Mouse (Mus musculus) hindbrain, embryonic 16.5 days (tissue): ENCODE data around the gene Rpap2. TPM values are rescaled to one million over a fixed set of nuclear protein-coding genes. Genes with fewer than 3 reads are reported as not detected.

Experiments used
- ATAC-seq: fragments of 200-750 bp; cut with Nextera tagmentation; 2 replicates; pipeline ENCODE4 v1.8.0; 2017; ENCODE audit warnings: moderate TSS enrichment, moderate library complexity
- H3K27ac ChIP-seq: fragments of 300-500 bp; sonication (generic); 2 replicates; pipeline ENCODE4 v1.5.1; 2014; ENCODE audit warnings: low read depth, mild to moderate bottlenecking, control low read depth, low read length, moderate library complexity
- H3K27me3 ChIP-seq: fragments of 300-500 bp; sonication (generic); replicated peaks from 2 replicates; pipeline ENCODE4 v1.6.1; 2014; ENCODE audit warnings: low read length; ENCODE audit not compliant: control insufficient read depth, insufficient read depth
- H3K36me3 ChIP-seq: fragments of 300-500 bp; sonication (generic); 2 replicates; pipeline ENCODE4 v1.6.1; 2014; ENCODE audit warnings: mild to moderate bottlenecking, low read length, moderate library complexity, mixed read lengths; ENCODE audit not compliant: control insufficient read depth, insufficient read depth
- H3K4me1 ChIP-seq: fragments of 300-500 bp; sonication (generic); 2 replicates; pipeline ENCODE4 v1.6.1; 2014; ENCODE audit warnings: low read depth, low read length; ENCODE audit not compliant: control insufficient read depth, insufficient read depth
- H3K4me2 ChIP-seq: fragments of 300-500 bp; sonication (generic); 2 replicates; pipeline ENCODE4 v1.6.1; 2014; ENCODE audit warnings: mild to moderate bottlenecking, low read length, control low read depth, moderate library complexity
- H3K4me3 ChIP-seq: fragments of 300-500 bp; sonication (generic); 2 replicates; pipeline ENCODE4 v1.5.1; 2014; ENCODE audit warnings: mild to moderate bottlenecking, low read length, control low read depth, moderate library complexity
- H3K9ac ChIP-seq: fragments of 300-500 bp; sonication (generic); 2 replicates; pipeline ENCODE4 v1.6.1; 2014; ENCODE audit warnings: low read depth, mild to moderate bottlenecking, control low read depth, low read length, moderate library complexity
- H3K9me3 ChIP-seq: fragments of 300-500 bp; sonication (generic); 2 replicates; pipeline ENCODE4 v1.6.1; 2014; ENCODE audit warnings: mild to moderate bottlenecking, low read length, moderate library complexity; ENCODE audit not compliant: control insufficient read depth
- WGBS: fragments of 180-500 bp; shearing (Covaris S2); extraction: QIAGEN DNeasy Blood & Tissue Kit; methylation state at CpG from one replicate; pipeline ENCODE4 v1.1.7; 2014; 5-methylcytosine and 5-hydroxymethylcytosine counted together
- polyA plus RNA-seq: library from polyadenylated mRNA; unstranded; fragments of >200 nt; fragmentation: Nextera tagmentation; extraction: Ambion mirVana; gene quantifications from 2 replicates; pipeline ENCODE4 v1.2.1, GENCODE M21; 2015

The Rpap2 gene
- polyA plus RNA-seq, 1 experiment from 2014 or later: 23.5 TPM

DNA sequence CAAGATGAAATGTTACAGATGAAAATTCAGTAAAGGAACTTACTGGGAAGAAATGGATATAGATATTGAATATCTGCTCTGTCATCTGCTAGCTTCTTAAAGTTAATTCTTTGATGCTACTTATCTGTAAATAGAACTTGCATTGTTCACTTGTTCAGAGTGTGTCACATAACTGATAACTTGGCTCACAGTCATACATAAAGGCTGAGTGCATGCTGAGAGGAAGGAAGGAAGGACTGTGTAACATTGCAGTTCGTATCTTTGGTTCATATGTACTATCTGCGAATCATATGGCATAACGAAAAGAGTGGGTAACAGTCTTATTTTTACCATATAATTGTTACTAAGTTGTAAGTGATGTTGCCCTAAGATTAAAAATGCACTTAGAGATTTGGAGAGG, 24.2 kb downstream of the Rpap2 start:
- Histone ChIP-seq H3K36me3 (peaks cover 5% of the 10 kb centered on the region; the same call in 1 of the 2 replicates), H3K4me2 (no peak overlapping the region), H3K27ac (no peak overlapping the region), H3K4me3 (no peak overlapping the region), H3K4me1 (no peaks in the 10 kb centered on the region), H3K9me3 (no peaks in the 10 kb centered on the region), H3K27me3 (no peaks in the 10 kb centered on the region), H3K9ac (no peak overlapping the region)
- WGBS: 96% methylated on average over 3 of the region's 3 CpGs
- ATAC-seq: no peak

DNA sequence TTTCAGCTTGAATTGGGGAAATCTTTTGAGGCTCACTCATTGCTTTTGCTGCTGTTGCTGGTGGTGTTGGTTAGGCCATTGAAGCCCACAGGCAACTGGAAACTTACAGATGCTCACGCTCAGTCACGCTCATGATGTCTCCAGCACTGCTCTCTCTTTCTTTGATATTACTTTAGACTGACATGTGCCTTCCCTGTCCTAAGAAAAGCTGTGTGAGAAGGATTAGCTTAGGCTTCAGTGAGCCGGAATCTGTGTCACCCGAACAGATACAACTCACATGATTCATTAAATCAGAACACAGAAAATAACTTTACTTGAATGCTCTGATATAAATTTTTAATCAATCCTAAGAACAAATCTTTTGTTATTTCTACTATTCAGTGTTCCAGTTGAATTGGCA, 36.5 kb downstream of the Rpap2 start:
- Histone ChIP-seq H3K4me1 (no peaks in the 10 kb centered on the region), H3K4me3 (no peak overlapping the region), H3K4me2 (no peak overlapping the region), H3K9ac (no peak overlapping the region), H3K9me3 (no peaks in the 10 kb centered on the region), H3K36me3 (0 out of 2 replicates have a peak, but pooled peaks cover 8% of the 10 kb centered on the region), H3K27me3 (no peaks in the 10 kb centered on the region), H3K27ac (no peak overlapping the region)
- ATAC-seq: no peak
- WGBS: 88% methylated on average over 4 of the region's 4 CpGs

DNA sequence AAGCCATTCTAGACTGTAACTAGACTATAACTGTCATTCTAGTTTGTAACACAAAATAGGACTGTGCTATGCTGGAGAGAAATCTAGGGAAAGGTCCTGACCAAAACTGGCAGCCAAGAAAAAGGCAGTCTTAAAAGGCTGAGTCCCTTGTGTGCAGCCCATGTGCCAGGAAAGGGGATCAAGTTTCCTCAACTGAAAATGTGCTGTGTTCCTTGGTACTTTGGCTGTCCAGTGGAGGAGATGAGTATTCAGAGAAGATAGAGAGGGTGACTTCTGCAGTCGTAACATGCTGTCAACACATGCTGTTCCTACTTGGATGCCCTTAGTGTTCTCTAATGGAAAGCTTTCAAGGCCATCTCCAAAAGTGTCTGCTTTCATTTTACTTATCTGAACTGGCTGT, 39.9 kb downstream of the Rpap2 start:
- no peak overlapping the region for H3K9ac ChIP-seq
- H3K4me3 ChIP-seq: no peak overlapping the region
- no peak overlapping the region for H3K4me2 ChIP-seq
- H3K27me3 ChIP-seq: no peaks in the 10 kb centered on the region
- H3K27ac ChIP-seq: no peak overlapping the region
- no peak for ATAC-seq
- no peaks in the 10 kb centered on the region for H3K9me3 ChIP-seq
- WGBS: 65% methylated on average over 1 of the region's 1 CpGs
- H3K36me3 ChIP-seq: 0 out of 2 replicates have a peak, but pooled peaks cover 2% of the 10 kb centered on the region
- no peaks in the 10 kb centered on the region for H3K4me1 ChIP-seq

DNA sequence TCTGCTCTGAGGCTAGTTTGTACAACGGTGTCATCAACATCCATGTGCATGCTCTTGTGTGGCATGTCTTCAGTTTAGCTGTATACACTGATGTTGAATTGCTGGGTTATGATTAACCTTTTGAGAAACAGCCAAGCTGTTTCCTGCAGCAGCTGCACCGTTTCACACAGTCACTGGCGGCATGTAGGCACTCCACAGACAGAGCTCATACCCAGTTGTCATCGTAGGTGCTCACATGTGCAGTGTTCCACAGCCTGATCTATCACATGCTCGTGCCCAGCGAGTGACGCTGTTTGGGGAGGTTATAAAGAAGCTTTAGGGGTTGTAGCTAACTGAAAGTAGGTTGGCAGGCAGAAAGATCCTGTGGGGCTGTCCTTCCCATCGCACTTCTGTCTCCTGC, 41.2 kb downstream of the Rpap2 start:
- WGBS: 89% methylated on average over 8 of the region's 8 CpGs
- 0 out of 2 replicates have a peak, but pooled peaks cover 4% of the 10 kb centered on the region for H3K36me3 ChIP-seq

DNA sequence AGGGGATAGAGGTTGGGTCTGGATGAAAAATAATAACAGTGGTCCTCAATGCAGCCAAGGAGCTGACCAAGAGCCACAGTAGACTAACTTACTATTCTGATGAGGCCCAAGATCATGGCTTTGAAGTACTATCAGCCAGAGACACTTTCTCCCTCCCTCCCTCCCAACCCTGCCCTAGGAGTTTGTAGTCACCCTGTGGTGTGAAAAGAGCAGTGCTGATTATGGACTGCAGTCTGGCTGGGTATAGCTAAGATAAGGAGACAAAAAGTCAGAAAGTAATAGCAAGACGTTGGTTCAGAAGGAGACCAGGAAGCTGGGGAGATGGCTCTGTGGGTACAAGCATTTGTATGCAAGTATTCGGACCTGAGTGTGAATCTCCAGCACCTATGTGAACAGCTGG, 47.4 kb downstream of the Rpap2 start:
- H3K9ac ChIP-seq: no peak overlapping the region
- H3K4me2 ChIP-seq: no peak overlapping the region
- 88% methylated on average over 2 of the region's 2 CpGs for WGBS
- no peak overlapping the region for H3K4me3 ChIP-seq
- ATAC-seq: no peak
- no peaks in the 10 kb centered on the region for H3K9me3 ChIP-seq
- H3K36me3 ChIP-seq: 0 out of 2 replicates have a peak, but pooled peaks cover 5% of the 10 kb centered on the region
- no peaks in the 10 kb centered on the region for H3K27me3 ChIP-seq
- no peak overlapping the region for H3K27ac ChIP-seq
- no peaks in the 10 kb centered on the region for H3K4me1 ChIP-seq

More for the DNA sequence above, 41.2 kb downstream of the Rpap2 start:
- no peak overlapping the region for H3K4me3 ChIP-seq
- no peak for ATAC-seq
- H3K27me3 ChIP-seq: no peaks in the 10 kb centered on the region
- no peak overlapping the region for H3K4me2 ChIP-seq
- H3K4me1 ChIP-seq: no peaks in the 10 kb centered on the region
- no peak overlapping the region for H3K27ac ChIP-seq
- H3K9me3 ChIP-seq: no peaks in the 10 kb centered on the region
- H3K9ac ChIP-seq: no peak overlapping the region

DNA sequence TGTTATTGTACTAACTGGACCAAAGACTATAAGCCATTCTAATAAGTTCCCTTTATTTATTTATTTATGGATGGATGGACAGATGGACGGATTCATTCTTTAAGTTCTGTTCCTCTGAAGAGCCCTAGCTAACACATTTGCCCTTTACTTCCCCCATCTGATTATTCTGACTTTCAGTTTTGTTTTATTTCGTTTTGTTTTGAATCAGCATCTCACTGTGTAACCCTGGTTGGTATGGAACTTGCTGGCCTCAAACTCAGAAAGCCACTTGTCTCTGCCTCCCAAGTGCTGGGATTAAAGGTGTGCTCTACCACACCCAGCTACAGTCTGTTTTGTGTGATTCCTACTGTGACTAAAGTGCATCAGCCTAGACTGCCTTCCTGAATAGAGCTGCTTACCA, 48.8 kb downstream of the Rpap2 start:
- Histone ChIP-seq H3K27me3 (no peaks in the 10 kb centered on the region), H3K4me3 (no peak overlapping the region), H3K36me3 (0 out of 2 replicates have a peak, but pooled peaks cover 5% of the 10 kb centered on the region), H3K9me3 (no peaks in the 10 kb centered on the region), H3K27ac (no peak overlapping the region), H3K9ac (no peak overlapping the region), H3K4me1 (no peaks in the 10 kb centered on the region), H3K4me2 (no peak overlapping the region)
- no peak for ATAC-seq
- WGBS: 83% methylated on average over 2 of the region's 2 CpGs

DNA sequence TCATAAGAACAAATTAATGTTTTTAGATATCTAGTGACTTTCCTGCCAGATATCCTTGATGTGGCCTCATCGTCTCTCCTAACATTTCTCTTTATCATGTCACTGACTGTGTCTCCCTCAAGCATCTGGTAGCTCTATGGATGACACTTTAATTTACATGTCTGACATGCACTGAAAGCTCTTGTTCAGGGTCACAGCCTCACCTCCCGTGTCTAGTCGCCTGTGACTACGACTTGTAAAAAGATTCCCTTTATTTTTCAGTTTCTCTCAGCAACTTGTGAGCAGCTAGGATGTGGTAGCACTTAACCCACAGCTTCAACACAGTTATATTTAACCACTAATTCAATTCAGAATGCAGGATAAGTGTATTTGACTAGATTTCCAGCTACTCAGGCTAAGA, 50.4 kb downstream of the Rpap2 start:
- no peak for ATAC-seq
- no peak overlapping the region for H3K4me2 ChIP-seq
- 64% methylated on average over 4 of the region's 4 CpGs for WGBS

DNA sequence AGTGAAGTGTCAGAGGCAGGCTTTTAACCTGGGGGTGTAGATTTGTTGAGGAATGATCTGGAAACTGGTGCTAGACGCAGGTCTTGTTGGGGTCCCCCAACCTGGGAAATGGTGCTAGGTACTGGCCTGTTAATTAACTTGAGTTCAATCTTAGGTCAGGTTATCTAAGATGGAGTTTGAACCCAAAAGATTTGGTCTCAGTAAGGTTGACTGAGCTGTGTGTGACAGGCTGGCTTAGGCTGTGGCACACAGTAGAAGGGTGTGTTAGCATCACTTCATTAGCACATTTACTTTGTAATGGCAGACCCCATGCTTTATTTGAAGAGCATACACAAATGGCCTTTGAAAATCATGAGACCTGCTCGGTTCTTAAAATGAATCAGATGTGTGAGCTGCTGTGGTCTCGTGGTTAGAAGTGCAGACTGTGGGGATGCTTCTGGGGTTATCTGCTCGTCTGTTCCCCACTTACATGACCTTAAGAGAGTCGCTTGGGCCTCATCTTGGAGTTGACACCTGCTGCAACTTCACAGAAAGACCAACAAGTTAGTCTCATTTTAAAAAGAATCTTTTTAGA, 51.5 kb downstream of the Rpap2 start:
- no peak overlapping the region for H3K27ac ChIP-seq
- no peak overlapping the region for H3K9ac ChIP-seq
- H3K27me3 ChIP-seq: no peaks in the 10 kb centered on the region
- no peak for ATAC-seq
- H3K4me2 ChIP-seq: no peak overlapping the region
- H3K4me3 ChIP-seq: no peak overlapping the region
- no peaks in the 10 kb centered on the region for H3K4me1 ChIP-seq
- 82% methylated on average over 5 of the region's 5 CpGs for WGBS
- H3K36me3 ChIP-seq: 0 out of 2 replicates have a peak, but pooled peaks cover 3% of the 10 kb centered on the region
- no peaks in the 10 kb centered on the region for H3K9me3 ChIP-seq

More for the DNA sequence above, 50.4 kb downstream of the Rpap2 start:
- Histone ChIP-seq H3K9me3 (no peaks in the 10 kb centered on the region), H3K27me3 (no peaks in the 10 kb centered on the region), H3K36me3 (0 out of 2 replicates have a peak, but pooled peaks cover 5% of the 10 kb centered on the region), H3K9ac (no peak overlapping the region), H3K4me1 (no peaks in the 10 kb centered on the region), H3K4me3 (no peak overlapping the region), H3K27ac (no peak overlapping the region)

DNA sequence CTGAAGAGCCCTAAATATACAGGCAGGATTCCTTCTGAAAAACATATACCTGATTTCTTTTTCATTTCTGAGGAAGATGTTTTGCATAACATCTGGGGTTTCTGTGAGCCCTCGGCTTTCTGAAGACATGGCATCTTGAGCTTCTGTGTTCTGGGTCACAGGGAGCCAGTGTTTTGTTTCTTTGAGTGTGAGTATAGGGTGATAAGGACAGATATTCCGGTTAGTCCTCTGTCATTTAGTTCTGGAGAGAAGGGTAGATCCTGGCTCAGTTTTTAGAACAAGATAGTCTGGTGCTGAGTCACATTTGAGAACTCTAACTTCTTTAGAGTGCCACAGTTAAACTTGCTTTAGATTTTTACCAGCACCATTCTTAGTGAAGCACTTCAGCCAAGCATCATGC, 52.5 kb downstream of the Rpap2 start:
- Histone ChIP-seq H3K27ac (no peak overlapping the region), H3K4me1 (no peaks in the 10 kb centered on the region), H3K27me3 (no peaks in the 10 kb centered on the region), H3K36me3 (0 out of 2 replicates have a peak, but pooled peaks cover 3% of the 10 kb centered on the region), H3K4me3 (no peak overlapping the region), H3K9ac (no peak overlapping the region), H3K9me3 (no peaks in the 10 kb centered on the region), H3K4me2 (no peak overlapping the region)
- 92% methylated on average over 2 of the region's 2 CpGs for WGBS
- ATAC-seq: no peak
